ENCODE assay signal across 16 mouse cellular contexts in genomic region chr14:113590811-113591210, GRCm38 (mm10).
DNase-seq lines count a peak whose midpoint lies in the region; ATAC-seq lines count a peak whose summit lies in the region.
"Had no signal": no experiment of that assay in that cellular context is flagged by ENCODE, and none has a peak within 500 bp of the region (broad histone marks: within the 10 kb centered on the region; RNA-seq: fewer than 3 reads in every experiment).

No protein-coding gene starts in this region.

- no peaks in the 10 kb centered on the region for H3K9me3 ChIP-seq in hindbrain, embryonic 10.5 days
- no peaks in the 10 kb centered on the region for H3K9me3 ChIP-seq in hindbrain, embryonic 13.5 days
- no peaks in the 10 kb centered on the region for H3K9me3 ChIP-seq in embryonic facial prominence, embryonic 14.5 days (ENCODE audit: control insufficient read depth, low read length)
- H3K9me3 ChIP-seq in intestine, embryonic 16.5 days (ENCODE audit: control insufficient read depth, low read length), result no peaks in the 10 kb centered on the region
- H3K9me3 ChIP-seq: forebrain, embryonic 13.5 days; midbrain, embryonic 15.5 days had no signal

- no peaks in the 10 kb centered on the region for H3K36me3 ChIP-seq in hindbrain, embryonic 10.5 days
- H3K36me3 ChIP-seq in hindbrain, embryonic 13.5 days, result no peaks in the 10 kb centered on the region
- H3K36me3 ChIP-seq in embryonic facial prominence, embryonic 14.5 days (ENCODE audit: control insufficient read depth, insufficient read depth, low read length), result no peaks in the 10 kb centered on the region
- no peaks in the 10 kb centered on the region for H3K36me3 ChIP-seq in intestine, embryonic 16.5 days (ENCODE audit: control insufficient read depth, insufficient read depth, low read length)
- H3K36me3 ChIP-seq: midbrain, embryonic 15.5 days; neural tube, embryonic 13.5 days had no signal

- H3K27ac ChIP-seq in hindbrain, embryonic 10.5 days, result no peak overlapping the region
- no peak overlapping the region for H3K27ac ChIP-seq in hindbrain, embryonic 13.5 days
- no peak overlapping the region for H3K27ac ChIP-seq in embryonic facial prominence, embryonic 14.5 days (replicated peaks; ENCODE audit: low read depth, low read length)
- no peak overlapping the region for H3K27ac ChIP-seq in intestine, embryonic 16.5 days (ENCODE audit: low read length)
- H3K27ac ChIP-seq: forebrain, embryonic 13.5 days; liver, embryonic 14.5 days; midbrain, embryonic 15.5 days; neural tube, embryonic 13.5 days had no signal

- H3K4me2 ChIP-seq in hindbrain, embryonic 13.5 days, result no peak overlapping the region
- H3K4me2 ChIP-seq in embryonic facial prominence, embryonic 14.5 days (ENCODE audit: low read depth, low read length), result 0 out of 2 replicates have a peak overlapping the region, but pooled peaks have one; percentile 12
- H3K4me2 ChIP-seq in intestine, embryonic 16.5 days (ENCODE audit: low read depth, low read length), result no peak overlapping the region
- H3K4me2 ChIP-seq: forebrain, embryonic 13.5 days; midbrain, embryonic 15.5 days; neural tube, embryonic 13.5 days had no signal

- peak; percentile 8 for DNase-seq in hindbrain, embryonic 10.5 days (ENCODE audit: low spot score)
- peak; percentile 17 for DNase-seq in brain, adult 2 months (ENCODE audit: low read depth, low spot score)
- DNase-seq in embryonic facial prominence, embryonic 14.5 days (ENCODE audit: low spot score), result peak; percentile 86
- no peak for DNase-seq in cerebellum, postnatal 14 days
- DNase-seq in testis, postnatal 10 days (ENCODE audit: low spot score), result no peak
- DNase-seq: adrenal gland, postnatal 14 days; heart, postnatal 14 days; lung, postnatal 4 days; right cerebral cortex, postnatal 14 days had no signal

- H3K4me3 ChIP-seq in hindbrain, embryonic 10.5 days, result no peak overlapping the region
- no peak overlapping the region for H3K4me3 ChIP-seq in hindbrain, embryonic 13.5 days
- H3K4me3 ChIP-seq in embryonic facial prominence, embryonic 14.5 days (ENCODE audit: low read depth, low read length), result no peak overlapping the region
- no peak overlapping the region for H3K4me3 ChIP-seq in intestine, embryonic 16.5 days (ENCODE audit: low read length)
- H3K4me3 ChIP-seq: forebrain, embryonic 13.5 days; midbrain, embryonic 15.5 days; neural tube, embryonic 13.5 days had no signal

- no peaks in the 10 kb centered on the region for H3K27me3 ChIP-seq in hindbrain, embryonic 10.5 days (ENCODE audit: insufficient read depth, poor library complexity, severe bottlenecking)
- no peaks in the 10 kb centered on the region for H3K27me3 ChIP-seq in hindbrain, embryonic 13.5 days
- H3K27me3 ChIP-seq in embryonic facial prominence, embryonic 14.5 days (replicated peaks; ENCODE audit: control insufficient read depth, insufficient read depth, low read length), result no peaks in the 10 kb centered on the region
- no peaks in the 10 kb centered on the region for H3K27me3 ChIP-seq in intestine, embryonic 16.5 days (replicated peaks; ENCODE audit: control insufficient read depth, insufficient read depth, low read length)
- H3K27me3 ChIP-seq: forebrain, embryonic 13.5 days; midbrain, embryonic 15.5 days; neural tube, embryonic 13.5 days had no signal

- no peaks in the 10 kb centered on the region for H3K4me1 ChIP-seq in hindbrain, embryonic 10.5 days (replicated peaks)
- no peaks in the 10 kb centered on the region for H3K4me1 ChIP-seq in hindbrain, embryonic 13.5 days (replicated peaks)
- H3K4me1 ChIP-seq in embryonic facial prominence, embryonic 14.5 days (ENCODE audit: control insufficient read depth, insufficient read depth, low read length), result no peaks in the 10 kb centered on the region
- no peaks in the 10 kb centered on the region for H3K4me1 ChIP-seq in intestine, embryonic 16.5 days (ENCODE audit: control insufficient read depth, insufficient read depth, low read length)
- H3K4me1 ChIP-seq: forebrain, embryonic 13.5 days; midbrain, embryonic 15.5 days; neural tube, embryonic 13.5 days had no signal

- no peak for ATAC-seq in hindbrain, embryonic 13.5 days (ENCODE audit: low FRiP score)
- ATAC-seq in embryonic facial prominence, embryonic 14.5 days (ENCODE audit: low read depth), result peak; percentile 86; the same call in 1 of the 2 replicates
- ATAC-seq in intestine, embryonic 16.5 days, result peak; percentile 81
- ATAC-seq in granulocyte monocyte progenitor cell, adult 5-6 weeks (replicated peaks; ENCODE audit: poor library complexity, severe bottlenecking), result no peak
- ATAC-seq: forebrain, embryonic 13.5 days; midbrain, embryonic 15.5 days had no signal

- H3K9ac ChIP-seq in hindbrain, embryonic 13.5 days, result no peak overlapping the region
- H3K9ac ChIP-seq in embryonic facial prominence, embryonic 14.5 days (ENCODE audit: low read depth, low read length), result no peak overlapping the region
- H3K9ac ChIP-seq in intestine, embryonic 16.5 days (ENCODE audit: low read depth, low read length), result no peak overlapping the region
- H3K9ac ChIP-seq: forebrain, embryonic 13.5 days; liver, embryonic 14.5 days; midbrain, embryonic 15.5 days; neural tube, embryonic 13.5 days had no signal

- WGBS in hindbrain, embryonic 10.5 days, result 83% methylated on average over 5 of the region's 5 CpGs
- WGBS in hindbrain, embryonic 13.5 days, result 80% methylated on average over 5 of the region's 5 CpGs
- 45% methylated on average over 5 of the region's 5 CpGs for WGBS in embryonic facial prominence, embryonic 14.5 days
- WGBS in intestine, embryonic 16.5 days, result 62% methylated on average over 5 of the region's 5 CpGs

Comparison
In these comparisons a context has a peak if more than half of its experiments do, and no peak if none do; other contexts are left out.
1. DNase-seq: peak in hindbrain, embryonic 10.5 days (single experiment), brain, adult 2 months (single experiment) and embryonic facial prominence, embryonic 14.5 days (single experiment); none in cerebellum, postnatal 14 days (0 of 2) and testis, postnatal 10 days (single experiment).
2. ATAC-seq: peak in embryonic facial prominence, embryonic 14.5 days (single experiment) and intestine, embryonic 16.5 days (single experiment); none in hindbrain, embryonic 13.5 days (single experiment) and granulocyte monocyte progenitor cell, adult 5-6 weeks (single experiment).